Mouse (Mus musculus) erythroblast, embryonic 14.5 days (primary cell): ENCODE results near the gene Xxylt1.

Experiments
- GATA1 ChIP-seq: IDR thresholded peaks from 2 replicates; pipeline ENCODE4 v1.6.1; 2012; ENCODE audit warnings: low read length, inconsistent platforms, mixed read lengths
- TAL1 ChIP-seq: IDR thresholded peaks from 3 replicates; pipeline ENCODE4 v1.6.1; 2012; ENCODE audit warnings: low read length, inconsistent platforms, mixed read lengths

GRCm38 (mm10) chr16:31034051-31034450 is 47.2 kb downstream of the Xxylt1 start:
- no peak for TF ChIP-seq TAL1
- TF ChIP-seq GATA1, result no peak
